In the genomic region with DNA sequence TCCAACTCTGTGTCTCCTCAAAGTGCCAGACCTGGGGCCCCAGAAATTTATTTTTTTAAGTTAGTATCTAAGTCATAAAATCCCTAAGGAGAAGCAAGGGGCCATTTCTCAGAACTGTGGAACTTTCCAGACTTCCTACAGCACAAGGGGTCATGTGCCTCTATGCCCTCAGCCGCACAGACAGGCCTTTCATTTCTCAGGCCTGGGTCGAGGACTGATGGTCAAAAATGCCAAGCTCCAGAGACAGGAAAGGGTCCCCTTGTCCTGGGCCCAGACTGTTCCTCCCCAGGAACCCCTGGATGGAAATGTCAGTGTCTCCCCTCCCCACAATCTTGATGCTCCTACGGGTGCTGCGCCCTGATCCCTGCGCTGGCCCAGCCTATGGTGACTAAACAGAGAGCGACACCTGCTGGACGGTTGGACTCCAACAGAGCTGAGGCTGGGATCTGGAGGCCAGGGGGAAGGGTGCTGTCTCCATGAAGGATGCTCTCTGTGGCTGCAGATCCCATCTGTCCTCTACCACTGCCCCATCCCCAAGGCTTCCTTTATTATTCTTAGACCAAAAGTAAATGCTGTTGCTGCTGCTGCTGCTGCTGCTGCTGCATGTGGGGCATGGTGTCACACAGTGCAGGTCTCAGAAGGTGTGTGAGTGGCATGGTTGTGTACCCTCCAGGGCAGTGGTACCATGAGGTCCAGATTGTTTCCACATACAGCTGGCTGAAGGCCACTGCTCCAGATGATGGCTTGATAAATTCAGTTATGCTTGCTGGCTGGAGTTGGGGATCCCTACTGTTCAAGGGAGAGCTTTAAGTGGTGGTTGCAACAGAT, we compare ENCODE assay signal across 9 mouse cellular contexts. TPM values are rescaled to one million over a fixed set of nuclear protein-coding genes. Genes with fewer than 3 reads are reported as not detected.
A peak's percentile ranks its signal among the peaks of the same experiment; 100 is the strongest.
DNase-seq lines count a peak whose midpoint lies in the region; ATAC-seq and TF ChIP-seq lines count a peak whose summit lies in the region.
"Had no signal": no experiment of that assay in that cellular context is flagged by ENCODE, and none has a peak within 500 bp of the region (broad histone marks: within the 10 kb centered on the region; RNA-seq: fewer than 3 reads in every experiment).

No protein-coding gene starts in this region.

- POLR2A ChIA-PET in Patski (lab: Charles Lee) = no interaction called here

- WGBS in hindbrain, embryonic 16.5 days = 20% methylated on average over 7 of the region's 7 CpGs

- no peaks in the 10 kb centered on the region for H3K9me3 ChIP-seq in hindbrain, embryonic 16.5 days (ENCODE audit: control insufficient read depth, low read length)
- H3K9me3 ChIP-seq: megakaryocyte, embryonic 14.5 days had no signal

- H3K4me2 ChIP-seq in hindbrain, embryonic 16.5 days (ENCODE audit: low read length) = no peak overlapping the region

- TF ChIP-seq CTCF in Patski (IDR thresholded peaks at IDR 0.05) = peak; percentile 86

- no peaks in the 10 kb centered on the region for H3K36me3 ChIP-seq in hindbrain, embryonic 16.5 days (ENCODE audit: control insufficient read depth, insufficient read depth, low read length)

- in situ Hi-C loops in Patski (cut with MboI; ENCODE audit: low pct_unique_long_range_greater_than_20kb) = loop anchor here (5.0 kb wide), 2 partner anchors 158 to 288 kb away; no protein-coding TSS in a partner anchor

- ATAC-seq in Patski = peak; percentile 54
- ATAC-seq in hindbrain, embryonic 16.5 days = peak; percentile 87
- ATAC-seq in activated CD4-positive, CD25-positive, alpha-beta regulatory T cell, adult 4 months = no peak

- H3K9ac ChIP-seq in hindbrain, embryonic 16.5 days (ENCODE audit: low read depth, low read length) = no peak overlapping the region

- CTCF ChIA-PET in Patski (lab: Charles Lee) = interaction anchor here (0.9 to 3.7 kb wide), 9 partner anchors 10 to 157 kb away, joined by 3 to 14 read pairs (median 3); no protein-coding TSS in a partner anchor

- intact Hi-C loops in left cerebral cortex, postnatal 10 days (cut with DNase I) = loop anchor here (1.0 kb wide), 1 partner anchor 156 kb away; no protein-coding TSS in a partner anchor

- H3K4me3 ChIP-seq in hindbrain, embryonic 16.5 days (ENCODE audit: low read length) = no peak overlapping the region
- H3K4me3 ChIP-seq: megakaryocyte, embryonic 14.5 days had no signal

- no peak overlapping the region for H3K27ac ChIP-seq in hindbrain, embryonic 16.5 days (ENCODE audit: low read depth, low read length)

- H3K4me1 ChIP-seq in hindbrain, embryonic 16.5 days (ENCODE audit: control insufficient read depth, insufficient read depth, low read depth, low read length) = no peaks in the 10 kb centered on the region

- DNase-seq in Patski (ENCODE audit: low read depth, low spot score) = no peak
- peak; percentile 5 for DNase-seq in cerebellum, adult 9-10 months
- peak; percentile 65 for DNase-seq in forelimb bud, embryonic 11.5 days (ENCODE audit: low read depth, low spot score)
- peak; percentile 31 to 83 for DNase-seq in left cerebral cortex, postnatal 10 days (ENCODE audit: extremely low spot score in 1 of 2, low spot score in 2 of 2)
- DNase-seq in mesoderm, embryonic 11.5 days (ENCODE audit: low read depth, low spot score) = peak; percentile 75
- peak; percentile 87 for DNase-seq in right cerebral cortex, postnatal 4 days

- peaks cover 8% of the 10 kb centered on the region for H3K27me3 ChIP-seq in Patski
- H3K27me3 ChIP-seq in hindbrain, embryonic 16.5 days (replicated peaks; ENCODE audit: control insufficient read depth, insufficient read depth, low read length) = no peaks in the 10 kb centered on the region

RNA-seq across cellular contexts. Expression of a gene that starts 27.5 kb away (rescaled TPM):
- not detected for polyA plus RNA-seq in Patski (2021)
- 0.36 and 1.5 TPM in 2 replicates for polyA plus RNA-seq in hindbrain, embryonic 16.5 days (2015; fragmentation: Nextera tagmentation; extraction: Ambion mirVana)
- 1 to 10 TPM; 3.3 to 3.6 TPM for total RNA-seq in left cerebral cortex, postnatal 10 days (2021)
- polyA plus RNA-seq in activated CD4-positive, CD25-positive, alpha-beta regulatory T cell, adult 4 months (2017; shearing (Covaris generic)) = not detected

RNA-seq across cellular contexts. Expression of a gene that starts 50.0 kb away (rescaled TPM):
- polyA plus RNA-seq in Patski (2021) = 0.54 TPM
- 2.3 and 4.4 TPM in 2 replicates for polyA plus RNA-seq in hindbrain, embryonic 16.5 days (2015; fragmentation: Nextera tagmentation; extraction: Ambion mirVana)
- 1 to 10 TPM; 8.7 to 9.0 TPM for total RNA-seq in left cerebral cortex, postnatal 10 days (2021)
- polyA plus RNA-seq in activated CD4-positive, CD25-positive, alpha-beta regulatory T cell, adult 4 months (2017; shearing (Covaris generic)) = under 1 TPM in 1 of 2 experiments, not detected in 1; 0.42 TPM
